Mouse (Mus musculus) testis, adult 10 weeks (tissue): ENCODE data around the gene Myo7a. TPM values are rescaled to one million over a fixed set of nuclear protein-coding genes. Genes with fewer than 3 reads are reported as not detected.

Experiments
- polyA plus RNA-seq: library from polyadenylated mRNA; stranded (reverse); fragments of 350-450 nt; fragmentation: Illumina TruSeq; extraction: RNeasy Lipid Tissue Mini Kit (QIAGEN cat#74804); gene quantifications from one replicate; pipeline ENCODE4 v1.2.3, GENCODE M21; 2014; ENCODE audit warnings: low read depth, low replicate concordance

The Myo7a gene
- polyA plus RNA-seq = 17.4 TPM

DNA sequence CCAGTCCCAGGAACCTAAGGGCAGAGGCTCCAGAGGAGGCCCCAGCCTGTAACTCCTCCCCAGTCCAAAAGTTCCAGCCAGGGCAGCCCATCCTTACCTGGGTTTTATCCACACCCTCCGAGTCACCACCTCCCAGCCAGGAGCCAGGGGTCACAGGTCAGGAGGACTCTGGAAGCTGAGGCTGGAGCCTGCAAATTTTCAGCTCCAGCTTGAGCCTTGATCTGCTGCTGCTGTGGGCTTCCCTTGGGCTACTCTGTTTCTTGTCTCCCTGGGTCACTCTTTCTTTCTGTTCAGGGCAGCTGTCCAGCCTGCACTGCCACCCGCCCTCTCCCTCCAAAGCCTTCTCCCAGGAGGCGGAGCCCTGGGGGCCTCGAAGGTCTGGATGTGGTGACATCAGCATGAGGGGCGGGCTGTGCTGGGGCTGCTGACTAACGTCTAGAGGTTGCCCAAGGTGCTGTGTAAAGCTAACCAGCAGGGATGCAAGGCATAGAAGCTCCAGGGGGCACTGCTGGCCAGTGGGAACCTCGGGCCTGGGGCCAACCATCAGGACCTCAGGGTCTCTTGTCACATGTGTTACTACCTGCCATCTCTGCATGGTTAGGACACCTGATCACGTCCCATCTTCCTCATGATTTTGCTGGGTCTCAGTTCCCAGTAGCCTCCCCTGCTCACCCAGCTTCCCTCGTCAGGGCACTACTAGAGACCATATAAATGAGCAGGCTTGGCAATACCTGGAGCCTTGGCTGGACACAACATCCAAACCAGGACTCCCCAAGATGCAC is at the start of gene Myo7a:
TSS of gene Myo7a (minus strand) at position 346 of the 782 bp plus-strand sequence.

DNA sequence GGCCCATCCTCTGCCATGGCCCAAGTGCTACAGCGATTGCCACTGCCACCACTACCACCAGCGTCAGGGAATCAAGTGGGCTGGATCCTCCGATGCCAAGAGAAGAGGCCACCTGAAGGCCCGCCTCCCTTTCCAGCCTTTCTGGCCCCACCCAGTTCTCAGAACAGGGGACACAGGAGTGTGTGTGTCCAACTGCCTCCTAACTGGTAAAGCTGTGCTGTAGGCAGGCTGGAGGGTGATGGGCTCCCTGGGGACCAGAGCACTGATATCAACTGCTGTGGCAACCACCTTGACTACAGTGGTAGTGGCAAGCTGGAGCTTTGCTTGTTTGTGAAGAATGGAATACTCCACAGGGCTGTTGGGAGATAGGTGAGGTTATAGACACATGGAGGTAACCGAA is 26.1 kb upstream of the Myo7a start, which contains the start of gene Omp:
TSS of gene Omp (minus strand) at position 101 of the 400 bp plus-strand sequence.

Other genes starting within 250 kb of the Myo7a start
- 48.9 TPM for gene Gdpd4, start 199.6 kb downstream of the Myo7a start, polyA plus RNA-seq
- gene Omp, start 26.0 kb upstream of the Myo7a start, polyA plus RNA-seq = not detected
- gene Capn5, start 58.8 kb upstream of the Myo7a start, polyA plus RNA-seq = 0.20 TPM
- gene B3gnt6, start 80.0 kb upstream of the Myo7a start, polyA plus RNA-seq = not detected
- 32.2 TPM for gene Acer3, start 201.7 kb upstream of the Myo7a start, polyA plus RNA-seq
- gene Tsku, start 241.8 kb upstream of the Myo7a start, polyA plus RNA-seq = 0.46 TPM